Mouse (Mus musculus): ENCODE measurements around the gene Tmem214.

DNA sequence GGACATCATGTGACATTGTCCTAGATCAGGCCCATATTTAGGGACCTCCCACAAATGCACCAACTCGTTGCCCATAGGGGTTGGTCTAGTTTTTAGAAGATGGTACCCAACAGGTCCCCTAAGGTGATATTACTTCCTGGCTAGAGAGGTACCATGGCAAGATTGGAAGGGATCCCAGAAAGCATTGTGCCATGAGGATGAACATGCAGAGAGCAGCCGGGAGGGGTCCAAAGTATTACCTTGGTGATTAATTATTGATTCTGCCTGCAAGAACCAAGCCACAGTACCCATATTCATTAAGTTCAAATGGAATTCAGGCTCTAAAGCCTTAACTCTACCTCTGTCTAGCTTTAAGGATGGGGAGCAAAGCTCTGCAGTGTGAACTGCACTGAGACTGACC lies 58.3 kb downstream of the Tmem214 start:
- TF ChIP-seq GATA1 (IDR thresholded peaks at IDR 0.05; ENCODE audit: borderline replicate concordance, low read length), result no peak
- TF ChIP-seq FLI1 (IDR thresholded peaks at IDR 0.05; ENCODE audit: low read length), result no peak

Measured in megakaryocyte, embryonic 14.5 days (primary cell).